In genomic region chr5:65696821-65697485, GRCm38 (mm10) we compare ENCODE assay signal across 8 mouse cellular contexts. TPM values are rescaled to one million over a fixed set of nuclear protein-coding genes. Genes with fewer than 3 reads are reported as not detected.
DNase-seq lines count a peak whose midpoint lies in the region; ATAC-seq and TF ChIP-seq lines count a peak whose summit lies in the region.

No protein-coding gene starts in this region.

- dilution Hi-C loops in CH12.LX (cut with MboI; ENCODE audit: extremely low pct_ligation_motif_present, extremely low pct_unique_long_range_greater_than_20kb, low sequenced_read_pairs), result no loop called here

- TF ChIP-seq EP300 in CH12.LX (IDR thresholded peaks at IDR 0.05; ENCODE audit: low read length), result no peak
- TF ChIP-seq EP300 in heart, postnatal 0 days (IDR thresholded peaks at IDR 0.05; ENCODE audit: low read depth), result no peak
- TF ChIP-seq EP300 in stomach, postnatal 0 days (optimal IDR thresholded peaks at IDR 0.05), result no peak

- under 1% methylated on average over 48 of the region's 58 CpGs for WGBS in forebrain, embryonic 12.5 days
- 1% methylated on average over 57 of the region's 58 CpGs for WGBS in heart, postnatal 0 days
- under 1% methylated on average over 53 of the region's 58 CpGs for WGBS in liver, embryonic 16.5 days (ENCODE audit: insufficient replicate concordance)
- under 1% methylated on average over 58 of the region's 58 CpGs for WGBS in neural tube, embryonic 12.5 days
- under 1% methylated on average over 53 of the region's 58 CpGs for WGBS in stomach, postnatal 0 days

- in situ Hi-C loops in CH12.LX (cut with MboI; ENCODE audit: low pct_ligation_motif_present, low pct_unique_long_range_greater_than_20kb, low sequenced_read_pairs), result loop anchor here (10.0 kb wide), 1 partner anchor 302 kb away; the partner anchor contains the start of genes Lias and Rpl9

- H3K27me3 ChIP-seq in CH12.LX (replicated peaks), result no peaks in the 10 kb centered on the region
- H3K27me3 ChIP-seq in forebrain, embryonic 12.5 days, result no peaks in the 10 kb centered on the region
- H3K27me3 ChIP-seq in heart, postnatal 0 days (ENCODE audit: control insufficient read depth, insufficient read depth, low read length), result no peaks in the 10 kb centered on the region
- no peaks in the 10 kb centered on the region for H3K27me3 ChIP-seq in liver, embryonic 16.5 days (ENCODE audit: control insufficient read depth, insufficient read depth, low read depth, low read length)
- H3K27me3 ChIP-seq in neural tube, embryonic 12.5 days (replicated peaks), result no peaks in the 10 kb centered on the region
- no peaks in the 10 kb centered on the region for H3K27me3 ChIP-seq in stomach, postnatal 0 days (ENCODE audit: control insufficient read depth, insufficient read depth, low read length)

- H3K9ac ChIP-seq in CH12.LX (ENCODE audit: insufficient read depth, low read depth), result peak overlapping the region; percentile 98
- peak overlapping the region; percentile 97 for H3K9ac ChIP-seq in forebrain, embryonic 12.5 days
- peak overlapping the region; percentile 94 for H3K9ac ChIP-seq in heart, postnatal 0 days (replicated peaks; ENCODE audit: low read depth, low read length)
- peak overlapping the region; percentile 98 for H3K9ac ChIP-seq in liver, embryonic 16.5 days (ENCODE audit: low read depth, low read length)
- H3K9ac ChIP-seq in neural tube, embryonic 12.5 days, result peak overlapping the region; percentile 98
- H3K9ac ChIP-seq in stomach, postnatal 0 days (ENCODE audit: low read length), result peak overlapping the region; percentile 95

- peaks cover 2 to 33% of the 10 kb centered on the region in 2 experiments for H3K4me1 ChIP-seq in CH12.LX (ENCODE audit: control insufficient read depth in 1 of 2, insufficient read depth in 2 of 2)
- H3K4me1 ChIP-seq in forebrain, embryonic 12.5 days, result peaks cover 20% of the 10 kb centered on the region
- H3K4me1 ChIP-seq in heart, postnatal 0 days (ENCODE audit: control insufficient read depth, insufficient read depth), result peaks cover 7% of the 10 kb centered on the region
- peaks cover 26% of the 10 kb centered on the region for H3K4me1 ChIP-seq in liver, embryonic 16.5 days (ENCODE audit: control insufficient read depth, low read depth, low read length)
- H3K4me1 ChIP-seq in neural tube, embryonic 12.5 days, result peaks cover 22% of the 10 kb centered on the region
- no peaks in the 10 kb centered on the region for H3K4me1 ChIP-seq in stomach, postnatal 0 days (replicated peaks; ENCODE audit: control insufficient read depth, insufficient read depth)

- TF ChIP-seq RAD21 in CH12.LX (IDR thresholded peaks at IDR 0.05; ENCODE audit: low read depth, low read length), result peak; percentile 71

- peak; percentile 34 to 83; a peak in 2 of 4 replicates for TF ChIP-seq CTCF in CH12.LX (conservative IDR thresholded peaks at IDR 0.05 in 1 of 2, IDR thresholded peaks at IDR 0.05 in 1 of 2; ENCODE audit: low read depth in 2 of 2, low read length in 2 of 2)
- TF ChIP-seq CTCF in heart, postnatal 0 days (IDR thresholded peaks at IDR 0.05; ENCODE audit: low read depth), result peak; percentile 81
- peak; percentile 91 for TF ChIP-seq CTCF in stomach, postnatal 0 days (IDR thresholded peaks at IDR 0.05; ENCODE audit: low read depth)

- no peaks in the 10 kb centered on the region for H3K9me3 ChIP-seq in CH12.LX (replicated peaks; ENCODE audit: low read length)
- no peaks in the 10 kb centered on the region for H3K9me3 ChIP-seq in forebrain, embryonic 12.5 days
- no peaks in the 10 kb centered on the region for H3K9me3 ChIP-seq in heart, postnatal 0 days (replicated peaks; ENCODE audit: control insufficient read depth, low read length)
- H3K9me3 ChIP-seq in liver, embryonic 16.5 days (replicated peaks; ENCODE audit: control insufficient read depth, low read length), result no peaks in the 10 kb centered on the region
- H3K9me3 ChIP-seq in neural tube, embryonic 12.5 days, result no peaks in the 10 kb centered on the region
- no peaks in the 10 kb centered on the region for H3K9me3 ChIP-seq in stomach, postnatal 0 days (ENCODE audit: control insufficient read depth, low read length)

- peak overlapping the region; percentile 80 to 92 (median 89) for H3K4me3 ChIP-seq in CH12.LX (replicated peaks in 1 of 3; ENCODE audit: low read depth in 2 of 3, low read length in 2 of 3, poor library complexity in 1 of 3)
- H3K4me3 ChIP-seq in forebrain, embryonic 12.5 days (replicated peaks), result peak overlapping the region; percentile 97
- peak overlapping the region; percentile 98 for H3K4me3 ChIP-seq in heart, postnatal 0 days (ENCODE audit: low read depth, low read length)
- H3K4me3 ChIP-seq in liver, embryonic 16.5 days (ENCODE audit: low read depth, low read length), result peak overlapping the region; percentile 95
- peak overlapping the region; percentile 97 for H3K4me3 ChIP-seq in neural tube, embryonic 12.5 days
- H3K4me3 ChIP-seq in stomach, postnatal 0 days (ENCODE audit: low read depth, low read length), result peak overlapping the region; percentile 98

- peak overlapping the region; percentile 88 for H3K27ac ChIP-seq in CH12.LX (ENCODE audit: insufficient read depth, low read depth)
- peak overlapping the region; percentile 98 for H3K27ac ChIP-seq in forebrain, embryonic 12.5 days
- peak overlapping the region; percentile 98 for H3K27ac ChIP-seq in heart, postnatal 0 days (ENCODE audit: low read depth)
- peak overlapping the region; percentile 91 for H3K27ac ChIP-seq in liver, embryonic 16.5 days (ENCODE audit: low read length)
- H3K27ac ChIP-seq in neural tube, embryonic 12.5 days, result peak overlapping the region; percentile 95
- peak overlapping the region; percentile 98 for H3K27ac ChIP-seq in stomach, postnatal 0 days (replicated peaks)

- DNase-seq in CH12.LX (ENCODE audit: extremely low read depth), result peak; percentile 71
- DNase-seq in c-Kit-positive CD71-positive TER-119-negative erythroid progenitor cells, embryonic 14.5 days (ENCODE audit: low read depth), result peak; percentile 76
- peak; percentile 84 for DNase-seq in heart, postnatal 0 days (ENCODE audit: low spot score)
- peak; percentile 84 for DNase-seq in kidney, postnatal 36 days
- peak; percentile 72 for DNase-seq in stomach, postnatal 0 days (ENCODE audit: low spot score)

- ATAC-seq in forebrain, embryonic 12.5 days (ENCODE audit: low FRiP score), result peak; percentile 51
- ATAC-seq in heart, postnatal 0 days (ENCODE audit: insufficient read depth, low read depth), result peak; percentile 39; the same call in 1 of the 2 replicates
- ATAC-seq in liver, embryonic 16.5 days (ENCODE audit: low read depth), result peak; percentile 19
- ATAC-seq in neural tube, embryonic 12.5 days (ENCODE audit: low FRiP score, low read depth), result peak; percentile 39
- ATAC-seq in stomach, postnatal 0 days (ENCODE audit: low FRiP score, low TSS enrichment), result peak; percentile 39

- H3K79me2 ChIP-seq in CH12.LX (replicated peaks; ENCODE audit: control insufficient read depth, extremely low read depth, insufficient read depth, poor library complexity, severe bottlenecking), result peaks cover 53% of the 10 kb centered on the region

- TF ChIP-seq POLR2A in CH12.LX (IDR thresholded peaks at IDR 0.05; ENCODE audit: low read depth, low read length), result no peak

- H3K36me3 ChIP-seq in CH12.LX (replicated peaks in 1 of 2; ENCODE audit: control insufficient read depth in 1 of 2, insufficient read depth in 1 of 2, low read length in 1 of 2), result peaks cover 10 to 30% of the 10 kb centered on the region in 2 experiments
- peaks cover 21% of the 10 kb centered on the region for H3K36me3 ChIP-seq in forebrain, embryonic 12.5 days (replicated peaks)
- peaks cover 15% of the 10 kb centered on the region for H3K36me3 ChIP-seq in heart, postnatal 0 days (replicated peaks; ENCODE audit: control insufficient read depth, insufficient read depth, low read length)
- H3K36me3 ChIP-seq in liver, embryonic 16.5 days (ENCODE audit: control insufficient read depth, insufficient read depth), result peaks cover 11% of the 10 kb centered on the region
- H3K36me3 ChIP-seq in neural tube, embryonic 12.5 days, result peaks cover 15% of the 10 kb centered on the region
- no peaks in the 10 kb centered on the region for H3K36me3 ChIP-seq in stomach, postnatal 0 days (ENCODE audit: control insufficient read depth, insufficient read depth, low read length)

- peak overlapping the region; percentile 99; the same call in 1 of the 2 replicates for H3K4me2 ChIP-seq in CH12.LX (ENCODE audit: insufficient read depth, low read depth, poor library complexity, severe bottlenecking)
- H3K4me2 ChIP-seq in forebrain, embryonic 12.5 days, result peak overlapping the region; percentile 74
- H3K4me2 ChIP-seq in heart, postnatal 0 days (ENCODE audit: low read depth, low read length), result peak overlapping the region; percentile 73
- peak overlapping the region; percentile 72 for H3K4me2 ChIP-seq in liver, embryonic 16.5 days (ENCODE audit: low read depth, low read length)
- H3K4me2 ChIP-seq in neural tube, embryonic 12.5 days (replicated peaks), result peak overlapping the region; percentile 69
- H3K4me2 ChIP-seq in stomach, postnatal 0 days (replicated peaks; ENCODE audit: low read depth), result peak overlapping the region; percentile 77

TF ChIP-seq in CH12.LX, 34 proteins besides CTCF, POLR2A, EP300 and RAD21 (continues in another document):
- peak; percentile 19; the same call in 1 of the 2 replicates for TF ChIP-seq HCFC1 (IDR thresholded peaks at IDR 0.05; ENCODE audit: low read depth, low read length)
- no peak for TF ChIP-seq MAZ (IDR thresholded peaks at IDR 0.05; ENCODE audit: low read depth, low read length)
- TF ChIP-seq SIN3A (IDR thresholded peaks at IDR 0.05; ENCODE audit: low read length), result peak; percentile 72
- peak; percentile 26; the same call in 1 of the 2 replicates for TF ChIP-seq SMC3 (IDR thresholded peaks at IDR 0.05; ENCODE audit: low read depth, low read length)
- no peak for TF ChIP-seq JUND (conservative IDR thresholded peaks at IDR 0.05; ENCODE audit: low read depth, low read length)
- no peak for TF ChIP-seq ELF1 (IDR thresholded peaks at IDR 0.05; ENCODE audit: low read depth, low read length)
- TF ChIP-seq MEF2A (IDR thresholded peaks at IDR 0.05; ENCODE audit: borderline replicate concordance, low read depth, low read length), result 0 out of 2 replicates have a peak, but pooled peaks have one; percentile 41
- TF ChIP-seq USF2 (conservative IDR thresholded peaks at IDR 0.05; ENCODE audit: low read depth, low read length), result no peak
- no peak for TF ChIP-seq ZNF384 (IDR thresholded peaks at IDR 0.05; ENCODE audit: low read depth, low read length)

RNA-seq across cellular contexts. Expression of gene Pds5a, which starts 1.1 kb away (rescaled TPM):
- total RNA-seq in CH12.LX (2012; rRNA removed), result 126 and 129 TPM in 2 replicates
- total RNA-seq in CH12.LX (2014; rRNA removed), result 178 and 198 TPM in 2 replicates
- polyA plus RNA-seq in CH12.LX (2012; ENCODE audit: insufficient read length, low read depth), result 116 and 140 TPM in 2 replicates
- 130 and 136 TPM in 2 replicates for polyA plus RNA-seq in forebrain, embryonic 12.5 days (2016; fragmentation: Nextera tagmentation; extraction: Ambion mirVana)
- 57.9 and 91.3 TPM in 2 replicates for total RNA-seq in heart, postnatal 0 days (2014; rRNA removed; ENCODE audit: low replicate concordance)
- polyA plus RNA-seq in heart, postnatal 0 days (2015; fragmentation: Nextera tagmentation; extraction: Ambion mirVana), result 13.2 and 15.4 TPM in 2 replicates
- 15.7 and 17.3 TPM in 2 replicates for polyA plus RNA-seq in liver, embryonic 16.5 days (2015; fragmentation: Nextera tagmentation; extraction: Ambion mirVana)
- polyA plus RNA-seq in neural tube, embryonic 12.5 days (2016; fragmentation: Nextera tagmentation; extraction: Ambion mirVana), result 90.3 and 95.5 TPM in 2 replicates
- 16.7 and 18.1 TPM in 2 replicates for polyA plus RNA-seq in stomach, postnatal 0 days (2015; fragmentation: Nextera tagmentation; extraction: Ambion mirVana)

Comparison
In these comparisons a context has a peak if more than half of its experiments do, and no peak if none do; other contexts are left out.
1. Peak in every context shown above with its lines: DNase-seq, ATAC-seq, H3K4me3 ChIP-seq and H3K27ac ChIP-seq.